ENCODE assay signal across 19 mouse cellular contexts in the genomic region with DNA sequence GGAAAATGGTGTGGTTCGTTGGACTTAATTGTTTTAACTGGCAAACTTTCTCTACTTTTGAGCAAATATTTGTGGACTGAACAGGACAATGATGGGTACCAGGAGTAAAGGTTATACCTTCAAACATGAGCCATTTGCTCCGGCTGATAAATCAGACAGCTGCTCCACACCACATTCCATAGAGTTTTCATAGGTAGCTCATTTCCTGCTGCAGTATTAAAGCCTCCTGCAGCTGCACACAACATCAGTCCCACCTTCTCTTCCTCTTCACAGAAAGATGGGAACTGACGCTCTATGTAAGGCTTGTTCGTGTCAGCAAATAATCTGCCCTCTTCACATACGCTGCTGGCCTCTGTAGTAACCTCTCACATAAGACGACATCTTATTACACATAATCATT.
"Had no signal": no experiment of that assay in that cellular context is flagged by ENCODE, and none has a peak within 500 bp of the region (broad histone marks: within the 10 kb centered on the region; RNA-seq: fewer than 3 reads in every experiment).

No protein-coding gene starts in this region.

- H3K4me2 ChIP-seq: liver, embryonic 15.5 days; lung, embryonic 14.5 days; neural tube, embryonic 13.5 days; neural tube, embryonic 15.5 days had no signal

- H3K4me1 ChIP-seq: liver, embryonic 15.5 days; midbrain, embryonic 10.5 days; neural tube, embryonic 13.5 days; neural tube, embryonic 15.5 days had no signal

- H3K27ac ChIP-seq: liver, embryonic 15.5 days; midbrain, embryonic 10.5 days; neural tube, embryonic 13.5 days; neural tube, embryonic 15.5 days had no signal

- H3K4me3 ChIP-seq: liver, embryonic 15.5 days; midbrain, embryonic 10.5 days; myocyte; neural tube, embryonic 13.5 days; neural tube, embryonic 15.5 days had no signal

- H3K9me3 ChIP-seq: liver, embryonic 15.5 days; midbrain, embryonic 10.5 days; neural tube, embryonic 13.5 days; neural tube, embryonic 15.5 days had no signal

- ATAC-seq: midbrain, embryonic 16.5 days had no signal

- H3K9ac ChIP-seq: liver, embryonic 15.5 days; lung, embryonic 14.5 days; neural tube, embryonic 13.5 days; neural tube, embryonic 15.5 days had no signal

- H3K27me3 ChIP-seq: liver, embryonic 15.5 days; neural tube, embryonic 13.5 days; neural tube, embryonic 15.5 days had no signal

- DNase-seq: lung, adult 18-20 months; lung, embryonic 14.5 days; lung, postnatal 10 days; lung, postnatal 4 days; midbrain, embryonic 14.5 days; retina, postnatal 1 day; right cerebral cortex, adult 18-20 months; right cerebral cortex, postnatal 25 days; right cerebral cortex, postnatal 4 days; spleen, adult 18-20 months; thymus, adult 18-20 months; thymus, postnatal 14 days; thymus, postnatal 4 days had no signal

- H3K36me3 ChIP-seq: liver, embryonic 15.5 days; midbrain, embryonic 10.5 days; neural tube, embryonic 13.5 days; neural tube, embryonic 15.5 days had no signal
